Mouse (Mus musculus): ENCODE measurements around the gene Prkag1.

Prkag1 gene

GRCm38 (mm10) chr15:98771813-98772425 is 59.4 kb downstream of the Prkag1 start:
- no peak for DNase-seq (ENCODE audit: low spot score)

GRCm38 (mm10) chr15:98768259-98768658 is 63.1 kb downstream of the Prkag1 start:
- DNase-seq (ENCODE audit: low spot score), result no peak

GRCm38 (mm10) chr15:98765929-98766328 is 65.4 kb downstream of the Prkag1 start:
- DNase-seq (ENCODE audit: low spot score), result no peak

Measured in testis, postnatal 14 days (tissue).